Mouse (Mus musculus) kidney, postnatal 25 days (tissue): ENCODE measurements around the gene Tmem140.

Experiments
- DNase-seq, 2 experiments: peaks; one replicate each; pipeline ENCODE4 v3.0.0; 2021; ENCODE audit warnings: mixed read lengths in 2 of 2

The Tmem140 gene

DNA sequence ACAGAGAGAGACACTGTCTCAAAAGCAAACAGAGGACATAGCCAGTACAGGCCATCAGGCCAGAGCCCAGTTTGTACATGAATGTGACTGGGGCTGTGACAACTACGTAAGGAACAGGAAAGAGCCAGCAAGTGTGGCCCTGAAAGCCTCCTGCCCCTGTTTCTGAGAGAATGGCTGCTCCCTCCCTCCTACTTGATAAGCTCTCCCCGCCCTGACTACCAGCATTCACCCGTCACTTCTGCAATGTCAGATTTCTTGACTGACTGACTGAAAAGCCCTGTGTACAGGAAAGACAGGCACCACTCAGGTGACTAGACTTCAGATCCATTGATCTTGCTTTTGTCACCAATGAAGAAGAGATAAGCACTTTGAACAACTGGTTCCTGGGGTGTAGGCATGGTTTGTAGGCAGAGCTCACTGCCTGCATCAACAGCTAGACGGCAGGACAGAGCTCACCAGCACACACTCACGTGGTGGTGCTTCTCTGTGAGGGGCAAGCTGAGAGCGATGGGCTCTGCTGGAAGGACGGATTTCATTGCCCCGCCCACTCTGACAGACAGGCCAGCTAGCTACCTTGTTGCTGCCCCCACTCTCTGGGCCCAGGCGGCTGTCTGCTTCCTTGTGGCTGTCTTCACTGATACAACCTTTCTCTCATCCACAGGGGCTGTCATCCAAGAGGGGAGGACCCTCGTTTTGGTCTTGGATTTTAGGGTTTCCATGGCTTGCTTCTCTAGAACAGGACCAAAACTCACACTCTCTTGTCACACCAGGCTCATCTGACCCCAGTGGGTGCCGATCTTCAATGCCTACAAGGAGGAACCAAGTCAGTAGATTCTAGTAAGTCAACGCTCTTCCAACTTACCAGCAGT, 13.3 kb downstream of the Tmem140 start:
- peak; percentile 14 to 17 for DNase-seq

DNA sequence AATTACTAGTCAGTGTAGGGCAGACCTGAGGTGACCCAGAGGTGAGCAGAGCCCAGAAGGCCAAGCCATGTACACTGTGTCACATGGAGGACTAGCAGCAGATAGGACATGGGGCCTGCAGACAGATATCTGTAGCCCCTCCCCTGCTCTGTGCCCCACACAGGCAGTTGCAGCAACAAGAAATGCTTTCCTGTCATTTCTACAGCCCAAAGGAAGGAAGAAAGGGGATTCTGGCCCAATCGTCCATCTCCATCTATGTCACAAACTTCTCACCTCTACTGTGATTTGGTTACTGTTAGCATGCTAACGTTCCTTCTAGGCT, 13.8 kb downstream of the Tmem140 start:
- no peak for DNase-seq

DNA sequence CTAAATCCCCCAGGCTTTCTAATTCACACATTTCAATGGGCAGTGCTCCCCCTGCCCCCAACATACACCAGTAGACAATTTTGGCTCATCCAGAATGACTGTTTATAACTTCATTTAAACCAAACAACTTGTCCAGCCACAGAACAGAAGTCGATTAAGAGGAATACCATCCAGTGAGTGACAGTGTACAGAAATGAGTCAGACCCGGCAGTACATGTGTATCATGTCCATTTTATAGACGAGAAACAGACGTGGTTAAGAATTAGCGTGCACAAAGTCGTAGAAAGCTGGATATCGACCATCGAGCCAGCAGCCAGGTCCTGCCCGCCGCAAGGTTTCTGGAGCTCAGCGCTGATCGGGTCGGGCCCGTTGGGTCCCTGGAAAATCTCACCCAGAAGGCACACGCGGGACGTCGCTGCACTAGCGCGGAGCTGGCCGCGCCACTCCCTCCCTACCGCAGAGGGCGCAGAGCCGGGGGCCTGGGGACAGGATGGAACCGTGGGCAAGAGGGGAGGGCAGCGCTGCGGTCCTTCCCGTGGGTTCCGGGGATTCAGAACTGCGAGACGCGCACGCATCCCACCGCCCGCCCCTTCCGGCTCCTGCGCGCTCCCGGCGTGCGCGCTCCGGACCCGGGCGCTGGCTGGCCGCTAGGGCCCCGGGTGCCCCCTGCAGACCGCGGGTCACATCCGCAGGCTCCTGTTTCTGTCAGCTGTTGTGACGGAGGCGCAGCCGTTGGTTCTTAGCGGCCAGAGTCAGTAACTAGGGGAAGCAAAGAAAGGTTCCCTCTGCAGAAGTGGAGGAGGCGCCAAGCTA, 14.8 kb downstream of the Tmem140 start, which contains the start of gene Cyren:
Gene Cyren (minus strand): TSS at position 552 of the 813 bp plus-strand sequence.
- peak; percentile 92 to 97 for DNase-seq

DNA sequence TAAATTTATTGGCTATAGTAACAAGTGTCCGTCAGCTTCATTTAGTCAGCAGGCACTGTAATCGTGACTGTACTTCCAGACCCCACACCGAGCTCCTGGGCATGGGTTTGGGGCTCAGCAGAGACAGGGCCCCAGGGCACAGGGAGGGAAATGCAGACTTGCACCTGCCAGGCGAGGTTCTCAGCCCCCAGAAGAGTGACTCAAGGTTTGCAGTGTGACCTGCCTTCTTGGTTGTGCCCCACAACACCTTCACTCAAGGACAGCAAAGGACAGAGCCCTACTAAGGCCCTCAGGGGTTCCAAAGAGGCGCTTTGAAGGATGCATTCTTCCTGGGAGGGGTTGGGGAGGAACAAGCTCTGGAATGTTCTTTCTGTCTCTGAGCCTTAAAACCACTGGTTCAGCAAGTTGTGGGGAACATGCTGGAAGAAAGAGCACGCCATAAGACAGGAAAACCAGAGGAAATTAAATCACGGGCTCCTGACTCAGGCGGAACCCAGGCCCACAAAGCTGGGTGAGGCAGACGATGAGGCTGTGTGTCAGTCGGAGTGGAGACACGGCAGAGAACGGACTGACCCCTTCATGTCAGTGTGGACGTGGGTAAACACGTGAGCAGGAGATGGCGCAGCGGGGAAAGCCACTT, 16.3 kb downstream of the Tmem140 start:
- DNase-seq, result no peak

DNA sequence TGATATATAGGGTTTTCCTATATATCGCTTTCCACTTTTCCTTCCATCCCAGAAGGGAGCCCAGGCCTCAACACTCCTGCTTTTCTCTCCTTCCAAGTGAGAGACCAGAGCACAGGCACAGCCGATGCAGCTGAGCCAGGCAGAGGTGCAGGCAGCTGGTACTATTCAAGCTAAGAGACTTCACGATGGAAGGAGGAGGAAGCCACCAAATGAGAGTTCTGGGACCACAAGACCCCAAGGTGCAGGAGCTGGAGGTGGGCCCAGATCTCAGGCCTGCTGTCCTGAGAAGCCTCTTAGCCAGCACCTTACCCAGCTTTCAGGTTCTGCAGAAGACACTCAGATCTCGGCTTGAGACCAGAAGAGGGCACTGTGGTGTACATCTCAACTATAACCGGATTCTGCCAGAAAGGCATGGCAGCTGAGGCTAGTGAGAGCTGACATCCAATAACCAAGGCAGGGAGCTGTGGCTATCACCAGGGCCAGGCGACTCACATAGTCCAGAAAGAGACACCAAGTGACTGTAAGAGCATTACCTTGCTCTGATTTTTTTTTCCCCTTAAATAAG, 17.0 kb downstream of the Tmem140 start:
- peak; percentile 74 to 79 for DNase-seq

DNA sequence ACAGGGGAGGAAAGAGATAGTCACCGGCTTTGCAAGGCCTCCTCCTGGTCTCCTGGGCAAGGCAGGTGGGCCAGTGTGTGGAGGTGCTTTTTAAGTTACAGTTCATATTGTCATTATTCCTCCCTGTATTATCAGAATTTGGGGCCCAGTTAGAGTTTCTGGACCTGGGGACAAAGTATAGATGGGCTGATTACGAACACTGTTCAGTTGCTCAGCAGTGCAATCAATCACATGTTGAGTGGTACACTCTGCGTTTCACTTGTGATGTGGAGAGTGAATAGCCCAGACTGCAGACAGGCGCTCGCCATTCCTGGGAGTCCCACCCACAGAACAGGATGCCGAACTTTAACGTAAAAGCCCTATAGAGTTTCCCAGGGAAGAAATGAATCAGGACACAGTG, 21.8 kb downstream of the Tmem140 start:
- no peak for DNase-seq

DNA sequence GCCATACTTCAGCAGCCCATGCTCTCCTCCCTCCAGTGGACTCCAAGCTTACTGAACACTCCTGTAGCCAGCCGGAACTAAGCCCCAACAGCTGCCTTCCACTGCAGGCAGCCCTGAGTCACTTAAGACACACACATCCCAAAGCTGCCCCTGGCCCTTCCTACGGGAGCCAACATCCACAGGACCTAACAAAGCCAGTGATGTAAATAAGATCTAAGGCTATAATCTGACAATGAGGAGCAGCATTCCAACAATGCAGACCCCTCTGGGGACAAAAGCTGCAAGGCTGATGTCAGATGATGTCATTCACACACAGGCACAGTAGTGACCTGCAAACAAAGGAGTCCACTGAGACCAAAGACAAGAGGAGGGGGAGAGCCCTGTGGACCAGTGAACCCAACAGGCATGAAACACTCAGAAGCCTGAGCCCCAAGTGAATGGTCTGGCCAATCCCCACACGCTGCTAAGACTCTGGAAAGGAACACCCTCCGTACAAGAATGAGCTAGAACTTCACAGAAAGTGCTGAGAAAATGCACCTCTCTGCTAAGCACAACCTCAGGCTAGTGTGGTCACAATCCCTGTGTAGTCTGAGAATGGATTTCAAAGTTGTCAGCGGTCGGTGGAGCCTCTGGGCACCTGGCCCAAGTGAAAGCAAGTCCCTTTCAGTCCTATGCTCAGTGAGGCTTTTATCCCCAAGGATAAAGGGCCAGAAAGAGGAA, 24.3 kb downstream of the Tmem140 start:
- DNase-seq, result no peak

DNA sequence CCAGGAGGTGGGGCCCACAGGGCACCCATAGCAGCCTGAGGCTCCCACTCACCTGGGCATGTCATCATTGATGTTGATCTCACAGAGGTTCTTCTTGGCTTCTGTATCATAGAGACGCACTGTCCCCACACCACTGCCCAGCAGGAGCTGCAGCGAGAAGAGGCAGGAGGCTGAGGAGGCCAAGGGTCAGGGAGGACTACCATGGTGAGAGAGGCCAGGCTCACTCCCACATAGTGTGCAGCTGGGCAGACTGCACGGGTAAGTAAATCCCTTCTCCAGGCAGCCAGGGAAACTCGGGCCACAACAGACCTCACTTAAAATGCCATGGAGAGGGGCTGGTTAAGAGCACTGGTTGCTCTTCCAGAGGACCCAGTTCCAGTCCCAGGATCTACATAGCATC, 26.2 kb downstream of the Tmem140 start:
- no peak for DNase-seq

DNA sequence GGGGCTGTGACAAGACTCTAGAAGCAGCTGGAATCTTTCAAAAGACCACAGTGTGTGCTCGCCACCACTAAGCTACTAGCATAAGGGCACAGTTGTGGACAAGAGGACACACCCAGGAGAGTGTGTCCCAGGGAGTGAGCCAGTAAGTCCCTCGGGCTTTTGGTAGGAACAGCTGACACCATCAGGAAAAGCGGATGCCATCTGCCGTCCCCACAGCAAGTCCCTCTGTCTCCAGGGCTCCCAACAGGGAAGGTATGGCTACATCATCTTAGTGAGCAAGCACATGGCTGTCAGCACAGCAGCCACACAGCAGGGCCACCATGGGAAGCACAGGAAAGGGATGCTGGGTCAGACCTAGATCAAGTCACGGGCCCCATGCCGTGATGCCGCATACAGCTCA, 32.6 kb downstream of the Tmem140 start:
- DNase-seq, result no peak

DNA sequence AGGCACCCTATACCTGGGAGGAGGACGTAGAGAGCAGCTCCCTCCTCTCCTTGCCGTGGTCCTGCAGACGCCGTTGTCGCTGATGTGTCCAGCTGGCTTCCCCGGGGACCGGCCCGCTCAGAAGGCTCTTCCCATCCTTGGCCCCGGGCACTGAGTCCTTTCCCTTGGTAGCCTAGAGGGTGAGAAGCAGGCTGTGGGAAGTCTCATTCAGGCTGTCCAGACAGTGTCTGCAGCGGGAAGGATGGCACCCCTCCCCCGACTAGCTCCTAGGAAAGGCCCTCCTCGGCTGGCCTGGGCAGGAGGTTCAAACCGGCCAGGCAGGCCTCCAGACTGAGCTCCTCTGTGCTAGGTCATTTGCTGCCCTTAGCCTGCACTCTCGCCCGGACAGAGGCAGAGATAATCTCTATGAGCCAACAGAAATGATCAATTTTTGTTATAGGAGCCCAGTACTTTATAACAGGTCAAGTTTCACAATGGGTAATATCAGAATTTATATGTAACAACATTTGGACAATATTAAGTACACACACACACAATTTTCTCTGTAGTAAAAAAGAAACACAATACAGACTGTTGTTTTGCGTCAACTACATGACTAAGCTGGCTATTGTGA, 33.3 kb downstream of the Tmem140 start:
- no peak for DNase-seq

DNA sequence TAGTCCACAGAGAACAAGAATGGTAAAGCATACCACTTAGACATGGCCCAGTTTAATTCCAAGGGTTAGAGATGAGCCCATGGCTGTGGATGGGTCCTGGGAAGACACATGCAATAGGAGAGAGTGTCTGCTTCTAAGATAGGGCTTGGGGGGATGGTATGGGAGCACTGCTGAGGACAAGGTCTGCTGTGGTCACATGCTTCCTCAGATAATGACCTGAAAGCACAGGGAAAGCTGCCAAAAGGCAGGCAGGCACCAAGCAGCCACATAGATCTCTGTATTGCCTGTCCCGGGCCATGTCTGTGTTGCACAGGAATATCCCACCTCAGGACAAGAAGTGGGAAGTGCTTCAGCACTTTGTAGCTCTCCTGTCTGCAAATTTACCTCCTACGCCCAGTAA, 36.2 kb downstream of the Tmem140 start:
- peak; percentile 77 to 88 for DNase-seq

DNA sequence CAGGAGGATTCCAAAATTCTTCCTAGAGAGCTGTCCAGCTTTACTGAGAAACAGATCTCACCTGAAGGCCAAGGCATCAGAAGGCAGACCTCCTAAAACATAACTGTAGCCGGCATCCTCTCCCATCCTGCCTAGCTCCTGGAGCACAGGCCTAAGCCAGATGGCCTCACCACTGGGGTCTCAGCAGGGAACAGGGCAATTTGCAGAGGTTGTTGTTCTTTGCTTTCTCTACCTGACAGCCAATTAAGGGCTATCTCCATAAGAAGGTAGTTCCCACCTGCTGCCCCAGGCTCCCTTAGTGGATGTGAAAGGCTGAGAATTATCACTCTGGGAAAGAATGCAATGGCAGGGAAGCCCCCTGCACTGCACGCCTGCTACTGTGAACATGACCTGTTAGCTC, 38.0 kb downstream of the Tmem140 start:
- DNase-seq, result no peak

DNA sequence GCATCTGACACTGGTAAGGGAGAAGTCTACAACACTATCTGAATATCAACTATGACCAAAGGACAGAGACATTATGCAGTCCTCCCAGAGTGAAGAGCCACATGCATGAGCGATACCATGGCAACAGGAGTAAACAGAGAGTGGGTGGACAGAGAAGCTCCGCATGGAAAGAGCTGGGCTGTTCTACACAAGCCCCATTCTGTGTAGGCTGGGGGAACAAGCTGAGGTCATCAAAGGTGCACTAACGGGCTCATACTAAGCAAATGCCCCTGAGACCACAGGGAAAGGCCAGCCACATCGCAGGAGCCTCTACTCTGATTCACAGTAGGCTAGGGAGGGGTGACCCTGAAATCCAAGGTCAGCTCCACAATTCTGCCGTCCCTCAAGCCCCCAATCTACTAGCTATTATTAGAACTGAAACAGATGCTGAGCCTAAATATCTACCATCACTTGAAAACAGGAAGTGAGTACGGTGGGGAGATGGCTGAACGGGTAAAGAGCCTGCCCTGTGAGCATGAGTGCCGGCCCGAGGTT, 39.0 kb downstream of the Tmem140 start:
- no peak for DNase-seq

DNA sequence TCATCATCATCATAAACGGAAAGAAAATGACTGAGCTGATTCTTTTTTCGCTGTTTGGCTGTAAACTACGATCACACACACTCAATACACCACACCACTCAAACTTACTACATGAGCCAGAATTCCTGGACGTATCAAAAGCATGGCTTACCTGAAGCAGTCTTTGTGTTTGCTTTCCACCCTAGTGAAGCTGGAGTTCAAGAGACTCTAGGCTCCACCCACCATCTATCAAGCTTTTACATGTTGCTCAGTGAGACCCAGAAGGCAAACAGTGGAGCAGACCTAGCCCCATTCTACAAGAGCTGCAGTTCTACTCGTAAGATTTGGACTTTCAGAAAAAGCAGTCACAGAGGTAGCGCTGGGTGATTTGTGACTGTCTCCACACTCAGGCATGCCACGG, 39.6 kb downstream of the Tmem140 start:
- DNase-seq, result no peak

DNA sequence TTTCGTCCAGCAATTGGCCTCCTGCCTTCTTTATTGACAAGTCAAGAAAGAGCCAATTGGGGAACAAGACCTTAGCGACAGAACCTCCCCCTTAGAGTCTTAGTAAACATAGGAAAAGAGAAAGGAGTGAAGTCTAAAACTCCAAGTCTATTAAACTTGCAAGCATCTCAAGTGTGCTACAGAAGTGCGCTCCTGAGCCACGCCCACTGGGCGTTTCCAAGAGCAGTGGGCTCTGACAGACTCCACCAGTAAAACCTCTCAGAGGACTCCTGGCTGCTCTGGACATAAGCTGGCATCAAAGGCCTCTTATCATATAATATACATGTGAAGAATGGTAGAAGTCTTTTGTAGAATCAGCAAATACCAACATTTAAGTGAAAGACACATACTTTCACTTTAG, 40.5 kb downstream of the Tmem140 start:
- DNase-seq, result no peak

DNA sequence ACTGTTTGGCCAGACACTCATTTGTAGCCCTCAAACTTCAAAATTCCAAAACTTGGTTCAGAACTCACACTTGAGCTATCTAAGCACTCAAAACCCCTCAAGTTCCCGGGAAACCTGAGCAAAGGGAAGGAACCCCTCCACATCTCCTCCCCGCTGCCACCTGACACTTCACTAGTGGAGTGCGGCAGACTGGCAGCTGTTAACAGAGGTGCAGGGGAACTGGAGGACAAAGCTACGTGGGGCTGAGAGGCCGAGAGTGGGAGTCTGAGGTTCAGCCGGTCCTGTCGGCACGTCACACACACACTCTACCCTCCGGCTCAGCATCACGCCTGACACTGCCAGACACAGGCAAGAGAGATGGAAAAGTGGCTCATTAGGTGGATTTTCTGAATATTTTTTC, 40.9 kb downstream of the Tmem140 start:
- DNase-seq, result no peak

DNA sequence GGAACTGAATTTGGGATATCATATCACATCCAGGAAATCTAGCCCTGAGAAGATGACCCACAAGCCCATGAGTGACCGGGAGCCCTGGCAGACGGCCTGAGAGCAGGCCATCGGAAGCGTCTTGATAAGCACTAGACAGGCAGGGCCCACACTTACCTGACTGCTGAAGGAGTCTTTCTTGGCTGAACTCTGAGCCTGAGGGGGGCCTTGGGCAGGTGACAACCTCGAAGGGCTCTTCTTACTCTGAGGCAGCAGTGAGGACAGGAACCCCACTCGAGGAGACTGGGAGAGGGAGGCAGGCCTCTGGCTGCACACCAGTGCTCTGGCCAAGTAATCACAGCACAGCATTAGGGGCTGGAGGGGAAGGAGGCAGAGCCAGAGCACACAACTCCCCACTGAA, 41.4 kb downstream of the Tmem140 start:
- DNase-seq, result no peak

DNA sequence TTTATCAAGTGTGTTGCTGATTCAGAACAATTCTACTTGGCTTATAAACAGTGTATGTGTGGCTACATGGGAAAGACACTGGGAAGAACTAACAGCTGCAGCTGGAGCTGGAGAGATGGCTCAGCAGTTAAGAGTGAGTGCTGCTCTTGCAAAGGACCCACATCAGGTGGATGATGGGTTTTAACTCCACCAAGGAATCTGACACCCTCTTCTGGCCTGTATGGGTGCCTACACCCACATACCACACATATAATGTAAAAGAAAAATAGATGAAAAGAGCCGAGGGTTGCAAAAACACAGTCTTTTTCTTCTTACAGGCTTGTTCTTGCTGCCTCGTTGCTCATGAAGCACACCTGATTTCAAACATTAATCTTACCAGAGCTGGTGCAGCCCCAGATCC, 43.2 kb downstream of the Tmem140 start:
- no peak for DNase-seq

DNA sequence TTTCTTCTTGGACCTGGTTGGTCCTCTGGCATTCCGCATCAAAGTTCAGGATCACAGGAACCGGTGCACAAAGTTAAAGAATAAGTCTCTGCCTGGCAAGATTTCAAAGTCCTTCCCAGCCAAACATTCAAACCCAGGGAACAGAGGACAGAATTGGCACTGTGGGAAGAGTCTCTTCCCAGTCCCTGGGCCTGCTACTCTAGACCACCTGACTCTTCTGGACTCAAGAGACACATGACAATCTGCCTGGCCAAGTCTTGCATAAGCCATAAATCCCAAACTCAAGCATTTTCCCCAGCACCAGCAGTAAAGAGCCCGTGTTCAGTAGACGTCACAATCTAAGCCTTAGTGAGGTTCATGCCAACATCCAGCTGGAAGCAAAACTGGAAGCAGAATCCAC, 43.7 kb downstream of the Tmem140 start:
- peak; percentile 74 to 90 for DNase-seq

DNA sequence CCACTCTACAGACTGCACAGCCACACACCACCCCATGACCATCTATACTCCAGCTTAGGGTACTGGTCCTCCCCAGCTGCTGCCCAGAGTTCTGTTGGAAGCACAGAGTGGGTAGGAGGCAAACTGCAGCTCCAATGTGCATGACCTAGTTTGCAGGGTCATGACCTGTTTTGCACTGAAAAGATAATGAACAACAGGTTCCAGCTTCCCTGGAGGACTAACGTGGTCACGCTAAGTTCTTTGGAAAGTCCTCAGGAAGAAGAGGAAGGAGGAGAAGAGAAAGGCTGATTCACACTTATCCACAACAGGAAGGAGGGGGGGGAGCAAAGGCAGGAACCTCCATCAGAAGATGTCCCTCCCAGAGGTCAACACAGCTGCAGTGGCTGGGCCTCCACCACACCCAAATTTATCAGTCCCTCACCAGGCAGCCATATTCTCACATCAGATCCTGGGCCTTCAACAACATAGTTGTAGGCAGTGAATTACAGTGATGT, 44.2 kb downstream of the Tmem140 start:
- peak; percentile 38 to 75 for DNase-seq

DNA sequence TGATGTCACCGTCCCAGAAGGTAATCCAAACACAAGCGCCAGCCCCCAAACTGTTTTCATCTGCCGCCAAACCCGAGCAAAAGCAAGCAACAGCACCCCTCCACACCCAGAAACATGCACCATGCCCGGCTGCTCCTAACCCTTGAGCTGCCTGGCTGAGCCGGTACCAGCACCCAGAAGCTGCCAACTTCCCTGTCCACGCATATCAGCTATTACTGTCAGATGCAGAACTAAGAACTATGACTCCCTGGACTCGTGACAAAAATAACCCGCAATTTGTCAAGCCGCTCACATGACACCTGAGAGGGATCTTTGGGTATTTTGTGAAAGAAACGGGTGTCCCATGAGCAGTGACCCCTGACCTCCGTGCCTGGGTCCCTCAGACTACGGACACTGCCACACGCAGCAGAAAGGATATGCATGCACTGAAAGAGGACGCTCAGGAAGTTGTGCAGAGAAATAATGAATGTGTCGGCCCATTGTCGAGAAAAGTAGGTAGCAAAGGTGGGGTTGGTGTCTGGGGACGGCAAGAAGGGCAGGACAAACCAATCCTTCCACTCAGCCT, 44.8 kb downstream of the Tmem140 start:
- peak; percentile 39 to 61 for DNase-seq
